Mouse (Mus musculus) embryonic facial prominence, embryonic 13.5 days (tissue): Measurements from ENCODE around the gene Ppp1r3a. TPM values are rescaled to one million over a fixed set of nuclear protein-coding genes. Genes with fewer than 3 reads are reported as not detected.

Experiments
- ATAC-seq: fragments of 200-750 bp; cut with Nextera tagmentation; 2 replicates; pipeline ENCODE4 v1.8.0; 2017; ENCODE audit warnings: low read depth; ENCODE audit not compliant: insufficient number of reproducible peaks, insufficient read depth, low FRiP score, low TSS enrichment
- H3K27ac ChIP-seq: fragments of 300-500 bp; sonication (generic); 2 replicates; pipeline ENCODE4 v1.5.1; 2015; ENCODE audit warnings: moderate library complexity, mild to moderate bottlenecking, inconsistent platforms
- H3K27me3 ChIP-seq: fragments of 300-500 bp; sonication (generic); 2 replicates; pipeline ENCODE4 v1.6.1; 2015; ENCODE audit warnings: mild to moderate bottlenecking, inconsistent platforms
- H3K36me3 ChIP-seq: fragments of 300-500 bp; sonication (generic); 2 replicates; pipeline ENCODE4 v1.6.1; 2015; ENCODE audit warnings: mild to moderate bottlenecking, inconsistent platforms
- H3K4me1 ChIP-seq: fragments of 300-500 bp; sonication (generic); 2 replicates; pipeline ENCODE4 v1.6.1; 2015; ENCODE audit warnings: inconsistent platforms
- H3K4me2 ChIP-seq: fragments of 300-500 bp; sonication (generic); 2 replicates; pipeline ENCODE4 v1.6.1; 2015; ENCODE audit warnings: moderate library complexity, mild to moderate bottlenecking, inconsistent platforms
- H3K4me3 ChIP-seq: fragments of 300-500 bp; sonication (generic); 2 replicates; pipeline ENCODE4 v1.5.1; 2015; ENCODE audit warnings: mild to moderate bottlenecking, inconsistent platforms
- H3K9ac ChIP-seq: fragments of 300-500 bp; sonication (generic); 2 replicates; pipeline ENCODE4 v1.6.1; 2015; ENCODE audit warnings: mild to moderate bottlenecking, inconsistent platforms
- H3K9me3 ChIP-seq: fragments of 300-500 bp; sonication (generic); 2 replicates; pipeline ENCODE4 v1.6.1; 2016; ENCODE audit warnings: inconsistent platforms
- WGBS: fragments of 180-500 bp; shearing (Covaris S2); methylation state at CpG from one replicate; pipeline ENCODE4 v1.1.7; 2015; ENCODE audit warnings: mixed read lengths; 5-methylcytosine and 5-hydroxymethylcytosine counted together
- polyA plus RNA-seq: library from polyadenylated mRNA; unstranded; fragments of >200 nt; fragmentation: Nextera tagmentation; extraction: Ambion mirVana; gene quantifications from 2 replicates; pipeline ENCODE4 v1.2.1, GENCODE M21; 2015

The Ppp1r3a gene
- polyA plus RNA-seq, result not detected in 2 replicates

DNA sequence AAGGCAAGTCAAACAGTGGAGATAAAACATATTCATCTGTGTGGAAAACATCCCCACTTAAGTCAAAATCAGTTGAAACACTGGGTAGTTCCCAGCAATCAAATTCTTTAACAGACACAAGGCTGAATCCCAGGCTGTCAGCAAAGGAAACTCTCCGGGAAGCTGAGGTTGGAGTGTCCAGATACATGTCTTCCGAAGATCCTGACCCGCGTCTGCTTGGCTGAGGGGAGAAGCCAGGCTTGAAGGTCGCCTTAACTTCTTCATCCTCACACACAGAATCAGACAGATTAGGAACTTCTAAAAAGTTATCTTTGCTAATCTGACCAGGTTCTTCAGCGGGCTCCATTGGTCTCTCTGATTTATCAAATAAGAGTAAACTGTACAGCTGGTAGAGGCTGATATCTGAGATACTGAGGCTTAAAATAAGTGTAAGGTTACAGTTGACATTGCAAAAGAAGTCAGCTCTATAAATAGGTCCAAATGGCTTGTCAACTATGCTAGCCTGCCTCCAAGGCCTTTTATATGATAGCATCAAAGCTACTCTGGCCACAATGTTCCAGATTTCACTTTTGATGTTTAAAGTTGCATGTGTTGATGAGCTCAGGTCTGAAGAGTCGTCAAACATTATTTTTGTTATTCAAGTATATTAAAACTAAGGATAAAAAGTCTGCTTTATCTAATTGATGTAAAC is at the start of gene Ppp1r3a:
Gene Ppp1r3a (minus strand): TSS at position 374 of the 691 bp plus-strand sequence.
- Histone ChIP-seq H3K27ac (no peak within 1 kb of the TSS), H3K4me2 (no peak within 1 kb of the TSS), H3K27me3 (no peaks in the 10 kb centered on the region), H3K9ac (no peak within 1 kb of the TSS), H3K4me3 (no peak within 1 kb of the TSS), H3K9me3 (no peaks in the 10 kb centered on the region), H3K36me3 (no peaks in the 10 kb centered on the region), H3K4me1 (no peaks in the 10 kb centered on the region)
- no peak for ATAC-seq
- 78% methylated on average over 7 of the region's 7 CpGs for WGBS

DNA sequence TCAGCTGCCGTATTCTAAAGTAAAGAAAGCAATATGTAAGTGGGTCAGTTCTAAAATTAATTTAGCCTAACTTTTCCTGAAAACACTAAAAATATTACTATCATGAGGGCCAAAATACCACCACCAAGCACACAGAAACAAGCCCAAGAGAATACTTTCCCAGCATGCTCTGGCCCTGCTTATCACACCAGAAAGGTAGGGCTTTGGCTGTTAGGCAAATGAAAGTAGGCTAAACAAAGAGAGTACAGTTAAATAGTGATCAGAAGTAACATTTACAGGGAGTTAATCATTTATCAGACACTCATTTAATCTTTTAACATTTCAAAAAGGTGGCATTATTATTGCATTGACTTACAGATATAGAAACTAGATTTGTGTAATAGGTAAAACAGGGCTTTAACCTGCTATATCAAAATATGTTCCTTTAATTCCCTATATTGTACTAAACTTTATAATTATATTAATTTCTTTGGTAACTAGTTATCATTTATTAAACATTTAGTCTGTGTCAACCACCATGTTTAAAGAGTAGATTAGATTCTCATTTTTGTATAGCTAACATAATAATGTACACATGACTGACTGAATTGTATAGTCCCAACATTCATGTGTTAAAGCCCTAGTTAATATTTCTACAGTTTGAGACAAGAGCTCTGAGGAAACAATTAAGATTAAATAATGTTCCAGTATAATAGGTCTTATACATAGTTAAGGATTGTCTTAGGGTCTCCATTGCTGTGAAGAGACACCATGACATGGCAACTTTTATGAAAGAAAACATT is 32.3 kb upstream of the Ppp1r3a start:
- no peaks in the 10 kb centered on the region for H3K9me3 ChIP-seq
- H3K9ac ChIP-seq, result no peak overlapping the region
- no peak overlapping the region for H3K27ac ChIP-seq
- H3K4me3 ChIP-seq, result no peak overlapping the region
- no peak for ATAC-seq
- H3K27me3 ChIP-seq, result no peaks in the 10 kb centered on the region
- no peaks in the 10 kb centered on the region for H3K4me1 ChIP-seq
- 91% methylated on average over 1 of the region's 1 CpGs for WGBS
- H3K36me3 ChIP-seq, result no peaks in the 10 kb centered on the region
- H3K4me2 ChIP-seq, result no peak overlapping the region

DNA sequence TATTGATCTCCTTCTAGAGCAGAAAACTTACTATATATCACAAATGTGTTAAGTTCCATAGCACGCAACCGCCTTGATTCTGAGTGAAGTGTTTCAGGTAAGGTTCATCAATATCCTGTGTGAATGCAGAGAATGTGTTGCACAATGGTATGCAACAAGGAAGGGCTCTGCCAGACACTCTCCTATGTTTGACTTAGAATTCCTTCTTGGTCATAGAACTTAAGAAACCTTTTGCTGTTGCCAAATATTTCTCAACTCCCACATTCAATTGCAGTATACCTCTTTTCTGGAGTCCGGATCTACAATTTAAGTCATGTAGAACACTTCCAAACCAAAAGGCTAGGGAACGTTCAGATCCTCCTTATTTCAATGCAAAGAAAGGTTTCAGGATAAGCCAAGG is 22.8 kb upstream of the Ppp1r3a start:
- WGBS, result 91% methylated on average over 4 of the region's 4 CpGs
- H3K36me3 ChIP-seq, result no peaks in the 10 kb centered on the region

DNA sequence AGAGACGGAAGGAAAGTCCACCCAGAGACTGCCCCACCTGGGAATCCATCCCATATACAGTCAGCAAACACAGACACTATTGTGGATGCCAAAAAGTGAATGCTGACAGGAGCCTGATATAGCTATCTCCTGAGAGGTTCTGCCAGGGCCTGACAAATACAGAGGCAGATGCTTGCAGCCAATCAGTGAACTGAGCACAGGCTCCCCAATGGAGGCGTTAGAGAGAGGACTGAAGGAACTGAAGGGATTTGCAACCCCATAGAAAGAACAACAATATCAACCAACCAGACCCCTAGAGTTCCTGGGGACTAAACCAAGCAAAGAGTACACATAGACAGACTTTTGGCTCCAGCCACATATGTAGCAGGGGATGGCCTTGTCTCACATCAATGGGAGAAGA is 16.6 kb upstream of the Ppp1r3a start:
- ATAC-seq, result no peak
- no peak overlapping the region for H3K27ac ChIP-seq
- H3K4me2 ChIP-seq, result no peak overlapping the region
- no peaks in the 10 kb centered on the region for H3K9me3 ChIP-seq
- 63% methylated on average over 2 of the region's 2 CpGs for WGBS
- H3K4me1 ChIP-seq, result no peaks in the 10 kb centered on the region
- no peak overlapping the region for H3K4me3 ChIP-seq
- no peaks in the 10 kb centered on the region for H3K27me3 ChIP-seq
- no peak overlapping the region for H3K9ac ChIP-seq
- H3K36me3 ChIP-seq, result no peaks in the 10 kb centered on the region

More for the DNA sequence above, 22.8 kb upstream of the Ppp1r3a start:
- no peaks in the 10 kb centered on the region for H3K27me3 ChIP-seq
- H3K4me1 ChIP-seq, result no peaks in the 10 kb centered on the region
- H3K9ac ChIP-seq, result no peak overlapping the region
- no peak overlapping the region for H3K4me3 ChIP-seq
- H3K9me3 ChIP-seq, result no peaks in the 10 kb centered on the region
- no peak overlapping the region for H3K27ac ChIP-seq
- no peak overlapping the region for H3K4me2 ChIP-seq
- no peak for ATAC-seq

- H3K36me3 ChIP-seq, result no peaks in the 10 kb centered on the region
- no peak for ATAC-seq
- no peaks in the 10 kb centered on the region for H3K9me3 ChIP-seq
- whole genome bisulfite sequencing, result 77% methylated on average over 3 of the region's 3 CpGs
- no peak overlapping the region for H3K4me3 ChIP-seq
- no peak overlapping the region for H3K27ac ChIP-seq
- H3K9ac ChIP-seq, result no peak overlapping the region
- no peaks in the 10 kb centered on the region for H3K27me3 ChIP-seq
- H3K4me1 ChIP-seq, result no peaks in the 10 kb centered on the region
- H3K4me2 ChIP-seq, result no peak overlapping the region
Measured at GRCm38 (mm10) chr6:14757486-14757885, 2.4 kb upstream of the Ppp1r3a start.

DNA sequence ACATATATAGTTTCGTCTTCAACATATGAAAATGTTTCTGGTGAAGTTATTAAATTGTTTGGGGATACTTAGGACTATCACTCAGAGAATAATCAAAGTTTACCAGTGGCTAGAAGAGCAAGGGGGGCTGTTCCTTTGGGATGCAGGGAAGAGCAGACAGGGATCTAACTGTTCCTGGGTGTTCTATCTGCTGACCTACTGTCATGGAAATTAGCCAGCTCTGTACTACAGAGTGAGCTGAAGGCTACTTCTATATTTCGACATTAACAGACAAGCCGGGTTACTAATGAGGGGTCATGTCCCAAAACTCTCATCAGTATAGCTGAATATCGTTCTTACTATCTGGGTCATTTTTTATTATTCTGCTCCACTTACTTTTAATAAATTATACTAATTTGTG is 1.6 kb downstream of the Ppp1r3a start:
- Histone ChIP-seq H3K4me2 (no peak overlapping the region), H3K36me3 (no peaks in the 10 kb centered on the region), H3K9ac (no peak overlapping the region), H3K27me3 (no peaks in the 10 kb centered on the region), H3K4me3 (no peak overlapping the region), H3K27ac (no peak overlapping the region), H3K4me1 (no peaks in the 10 kb centered on the region), H3K9me3 (no peaks in the 10 kb centered on the region)
- no peak for ATAC-seq
- 79% methylated on average over 4 of the region's 4 CpGs for WGBS

DNA sequence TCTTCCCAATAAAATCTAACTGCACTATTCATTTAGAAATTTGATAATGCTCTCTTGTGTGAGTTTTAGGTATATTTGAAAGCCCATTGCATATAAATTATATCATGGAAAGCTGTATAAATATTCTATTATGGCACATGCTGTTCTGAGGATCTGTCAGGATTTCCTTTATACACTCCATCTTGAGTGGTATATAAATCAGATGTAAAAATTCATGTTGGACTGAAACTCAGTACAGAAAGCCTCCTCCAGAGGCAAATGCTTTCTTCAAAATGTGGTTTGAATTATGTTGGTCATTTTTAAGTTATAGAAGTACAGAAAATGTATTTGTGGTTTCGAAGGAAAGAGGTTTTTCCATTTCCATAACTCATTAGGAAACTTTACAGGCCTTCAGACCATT is 2.9 kb downstream of the Ppp1r3a start:
- H3K27ac ChIP-seq, result no peak overlapping the region
- 29% methylated on average over 1 of the region's 1 CpGs for WGBS
- H3K27me3 ChIP-seq, result no peaks in the 10 kb centered on the region
- no peaks in the 10 kb centered on the region for H3K4me1 ChIP-seq
- H3K9me3 ChIP-seq, result no peaks in the 10 kb centered on the region
- no peaks in the 10 kb centered on the region for H3K36me3 ChIP-seq
- ATAC-seq, result no peak
- H3K4me3 ChIP-seq, result no peak overlapping the region
- H3K9ac ChIP-seq, result no peak overlapping the region
- H3K4me2 ChIP-seq, result no peak overlapping the region

DNA sequence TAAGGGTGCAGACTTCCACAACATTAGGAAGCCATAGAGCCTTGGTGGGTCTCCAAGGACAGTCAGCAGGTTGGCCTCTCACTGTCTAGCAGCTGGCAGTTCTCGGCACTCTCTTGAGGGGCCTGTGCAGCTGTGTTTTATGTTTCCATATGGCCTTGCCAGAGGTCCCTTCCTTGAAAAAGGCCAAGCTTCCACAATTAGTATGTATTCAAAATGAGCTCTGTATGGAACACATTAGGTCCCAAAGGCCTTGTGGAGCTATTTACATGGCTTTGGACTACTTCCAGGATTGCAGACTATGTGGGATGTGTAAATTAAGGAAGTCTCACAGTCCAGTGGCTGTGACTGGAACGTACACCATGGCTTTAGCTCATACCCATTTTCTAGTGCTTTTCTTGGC is 8.1 kb downstream of the Ppp1r3a start:
- H3K4me2 ChIP-seq, result no peak overlapping the region
- no peaks in the 10 kb centered on the region for H3K36me3 ChIP-seq
- ATAC-seq, result no peak
- no peaks in the 10 kb centered on the region for H3K27me3 ChIP-seq
- no peaks in the 10 kb centered on the region for H3K4me1 ChIP-seq
- no peaks in the 10 kb centered on the region for H3K9me3 ChIP-seq
- H3K27ac ChIP-seq, result no peak overlapping the region
- H3K9ac ChIP-seq, result no peak overlapping the region
- 63% methylated on average over 2 of the region's 2 CpGs for WGBS
- H3K4me3 ChIP-seq, result no peak overlapping the region

DNA sequence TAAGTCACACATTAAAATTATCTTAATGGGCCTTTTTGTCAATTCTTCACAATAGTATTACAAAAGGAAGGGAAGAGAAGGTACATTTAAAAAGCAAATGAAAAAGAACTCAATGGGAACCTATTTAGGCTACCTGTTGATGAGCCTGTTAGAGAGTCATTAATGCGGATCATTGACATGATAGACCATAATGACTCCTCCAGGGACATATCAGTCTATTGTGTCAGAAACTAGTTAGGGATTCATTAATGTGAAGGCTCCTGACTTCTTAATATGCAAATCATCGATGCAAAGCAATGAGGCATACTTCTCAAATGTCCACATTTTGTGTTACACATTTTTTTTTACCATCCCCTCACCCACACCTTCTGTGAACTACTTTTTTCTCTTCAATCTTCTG is 19.1 kb downstream of the Ppp1r3a start:
- no peaks in the 10 kb centered on the region for H3K9me3 ChIP-seq
- no peaks in the 10 kb centered on the region for H3K4me1 ChIP-seq
- ATAC-seq, result no peak
- no peaks in the 10 kb centered on the region for H3K27me3 ChIP-seq
- H3K36me3 ChIP-seq, result no peaks in the 10 kb centered on the region
- no peak overlapping the region for H3K9ac ChIP-seq
- no peak overlapping the region for H3K4me2 ChIP-seq
- H3K27ac ChIP-seq, result no peak overlapping the region
- WGBS, result 92% methylated on average over 2 of the region's 2 CpGs
- no peak overlapping the region for H3K4me3 ChIP-seq

DNA sequence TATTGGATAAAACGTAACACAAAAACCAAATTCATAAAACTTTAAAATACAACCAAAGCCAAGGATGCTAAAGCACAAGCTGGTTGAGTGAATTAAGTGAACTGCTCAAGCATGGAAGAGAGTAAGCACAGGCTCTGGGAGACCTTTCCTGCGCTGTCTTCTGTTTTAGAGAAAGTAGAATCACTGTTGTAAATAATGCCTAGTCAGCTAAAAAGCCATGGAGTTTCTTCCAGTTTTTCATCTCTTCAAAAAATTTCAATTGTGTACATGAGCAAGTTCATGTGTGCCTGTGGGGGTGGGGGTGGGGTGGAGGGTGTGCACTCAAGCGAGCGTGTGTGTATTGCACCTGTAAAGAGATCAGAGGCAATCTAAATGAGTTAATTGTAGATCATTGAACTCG is 24.1 kb downstream of the Ppp1r3a start:
- Histone ChIP-seq H3K4me1 (no peaks in the 10 kb centered on the region), H3K27me3 (no peaks in the 10 kb centered on the region), H3K27ac (no peak overlapping the region), H3K9me3 (no peaks in the 10 kb centered on the region), H3K4me3 (no peak overlapping the region), H3K4me2 (no peak overlapping the region), H3K36me3 (no peaks in the 10 kb centered on the region), H3K9ac (no peak overlapping the region)
- 78% methylated on average over 5 of the region's 5 CpGs for WGBS
- ATAC-seq, result no peak

- Histone ChIP-seq H3K4me2 (no peak overlapping the region), H3K9ac (no peak overlapping the region), H3K4me1 (no peaks in the 10 kb centered on the region), H3K27ac (no peak overlapping the region), H3K36me3 (no peaks in the 10 kb centered on the region), H3K27me3 (no peaks in the 10 kb centered on the region), H3K4me3 (no peak overlapping the region), H3K9me3 (no peaks in the 10 kb centered on the region)
- WGBS, result 78% methylated on average over 4 of the region's 4 CpGs
- no peak for ATAC-seq
Measured at GRCm38 (mm10) chr6:14720772-14721414, 34.2 kb downstream of the Ppp1r3a start.
